Mouse (Mus musculus): ENCODE measurements around the gene Pcbd2. TPM values are rescaled to one million over a fixed set of nuclear protein-coding genes. Genes with fewer than 3 reads are reported as not detected.
A peak's percentile ranks its signal among the peaks of the same experiment; 100 is the strongest.
"Not testable (repeated sequence)": the region's sequence is repeated elsewhere in the genome, so short reads cannot be mapped to it uniquely, and the experiment has no call there.

Gene Pcbd2
- 11.1 and 21.6 TPM in 2 replicates for total RNA-seq (2017)

GRCm38 (mm10) chr13:55727120-55727838, at the start of gene Pcbd2:
Gene Pcbd2, plus strand, starts transcription at chr13:55727368.
- ATAC-seq (replicated peaks; ENCODE audit: low read depth, poor library complexity, severe bottlenecking): peak; percentile 64

- ATAC-seq (replicated peaks; ENCODE audit: low read depth, poor library complexity, severe bottlenecking): no peak
These were observed 45.0 kb upstream of the Pcbd2 start for GRCm38 (mm10) chr13:55682201-55682600.

GRCm38 (mm10) chr13:55683581-55683980, 43.6 kb upstream of the Pcbd2 start:
- no peak for ATAC-seq (replicated peaks; ENCODE audit: low read depth, poor library complexity, severe bottlenecking)

- no peak for ATAC-seq (replicated peaks; ENCODE audit: low read depth, poor library complexity, severe bottlenecking)
These were observed 41.0 kb upstream of the Pcbd2 start for GRCm38 (mm10) chr13:55686107-55686633.

GRCm38 (mm10) chr13:55687927-55688602, 39.1 kb upstream of the Pcbd2 start:
- no peak for ATAC-seq (replicated peaks; ENCODE audit: low read depth, poor library complexity, severe bottlenecking)

GRCm38 (mm10) chr13:55692535-55693242, 34.5 kb upstream of the Pcbd2 start, which contains the start of gene B230219D22Rik:
Gene B230219D22Rik, plus strand, starts transcription at chr13:55693124.
- ATAC-seq (replicated peaks; ENCODE audit: low read depth, poor library complexity, severe bottlenecking): peak; percentile 94

- ATAC-seq (replicated peaks; ENCODE audit: low read depth, poor library complexity, severe bottlenecking): no peak; the same call in 1 of the 2 replicates
These were observed 33.9 kb upstream of the Pcbd2 start for GRCm38 (mm10) chr13:55693243-55693721.

- no peak for ATAC-seq (replicated peaks; ENCODE audit: low read depth, poor library complexity, severe bottlenecking)
These were observed 33.1 kb upstream of the Pcbd2 start for GRCm38 (mm10) chr13:55694110-55694509.

GRCm38 (mm10) chr13:55695989-55696388, 31.2 kb upstream of the Pcbd2 start:
- ATAC-seq (replicated peaks; ENCODE audit: low read depth, poor library complexity, severe bottlenecking): not testable (repeated sequence)

- ATAC-seq (replicated peaks; ENCODE audit: low read depth, poor library complexity, severe bottlenecking): no peak
These were observed 22.9 kb upstream of the Pcbd2 start for GRCm38 (mm10) chr13:55704301-55704700.

- no peak for ATAC-seq (replicated peaks; ENCODE audit: low read depth, poor library complexity, severe bottlenecking)
These were observed 14.3 kb upstream of the Pcbd2 start for GRCm38 (mm10) chr13:55712846-55713245.

- ATAC-seq (replicated peaks; ENCODE audit: low read depth, poor library complexity, severe bottlenecking): peak; percentile 98
These were observed 12.5 kb upstream of the Pcbd2 start, which contains the start of gene Txndc15 for GRCm38 (mm10) chr13:55714501-55715166. Gene Txndc15, plus strand, starts transcription at chr13:55714650.

GRCm38 (mm10) chr13:55715167-55715512, 12.0 kb upstream of the Pcbd2 start:
- no peak for ATAC-seq (replicated peaks; ENCODE audit: low read depth, poor library complexity, severe bottlenecking)

GRCm38 (mm10) chr13:55715908-55716510, 11.2 kb upstream of the Pcbd2 start:
- no peak for ATAC-seq (replicated peaks; ENCODE audit: low read depth, poor library complexity, severe bottlenecking)

GRCm38 (mm10) chr13:55721516-55721915, 5.7 kb upstream of the Pcbd2 start:
- no peak for ATAC-seq (replicated peaks; ENCODE audit: low read depth, poor library complexity, severe bottlenecking)

GRCm38 (mm10) chr13:55721995-55722394, 5.2 kb upstream of the Pcbd2 start:
- ATAC-seq (replicated peaks; ENCODE audit: low read depth, poor library complexity, severe bottlenecking): no peak

GRCm38 (mm10) chr13:55726598-55727119, 509 bp upstream of the Pcbd2 start:
- ATAC-seq (replicated peaks; ENCODE audit: low read depth, poor library complexity, severe bottlenecking): no peak

GRCm38 (mm10) chr13:55727839-55728238, 671 bp downstream of the Pcbd2 start:
- ATAC-seq (replicated peaks; ENCODE audit: low read depth, poor library complexity, severe bottlenecking): peak; percentile 87

GRCm38 (mm10) chr13:55730716-55731115, 3.5 kb downstream of the Pcbd2 start:
- ATAC-seq (replicated peaks; ENCODE audit: low read depth, poor library complexity, severe bottlenecking): no peak
